Mouse (Mus musculus) ES-Bruce4 (cell line): Measurements from ENCODE around the gene Pink1. TPM values are rescaled to one million over a fixed set of nuclear protein-coding genes. Genes with fewer than 3 reads are reported as not detected.

Experiments
- H3K27ac ChIP-seq: 2 replicates; pipeline ENCODE4 v1.5.1; 2012; ENCODE audit warnings: low read length, inconsistent platforms; ENCODE audit not compliant: insufficient read depth
- H3K27me3 ChIP-seq: 2 replicates; pipeline ENCODE4 v1.6.1; 2012; ENCODE audit warnings: mild to moderate bottlenecking, low read length, inconsistent platforms; ENCODE audit not compliant: control insufficient read depth, poor library complexity, insufficient read depth, severe bottlenecking
- H3K36me3 ChIP-seq: 2 replicates; pipeline ENCODE4 v1.6.1; 2012; ENCODE audit warnings: inconsistent platforms, mild to moderate bottlenecking, low read length, moderate library complexity; ENCODE audit not compliant: control insufficient read depth, poor library complexity, insufficient read depth, severe bottlenecking
- H3K4me1 ChIP-seq: one replicate; pipeline ENCODE4 v1.8.1; 2011; ENCODE audit warnings: low read length; ENCODE audit not compliant: control insufficient read depth, insufficient read depth
- H3K4me3 ChIP-seq: 2 replicates; pipeline ENCODE4 v1.5.1; 2011; ENCODE audit warnings: low read depth, mild to moderate bottlenecking, low read length
- H3K9ac ChIP-seq: 2 replicates; pipeline ENCODE4 v1.6.1; 2012; ENCODE audit warnings: low read depth, mild to moderate bottlenecking, inconsistent platforms; ENCODE audit not compliant: poor library complexity, severe bottlenecking
- H3K9me3 ChIP-seq: replicated peaks from 2 replicates; pipeline ENCODE4 v1.6.1; 2012; ENCODE audit warnings: mild to moderate bottlenecking, low read length, inconsistent platforms; ENCODE audit not compliant: control insufficient read depth, poor library complexity, insufficient read depth, severe bottlenecking
- CTCF ChIP-seq: IDR thresholded peaks from one replicate; pipeline ENCODE4 v1.8.1; 2011; ENCODE audit warnings: low read depth, low read length
- EP300 ChIP-seq: IDR thresholded peaks from 2 replicates; pipeline ENCODE4 v1.6.1; 2011; ENCODE audit warnings: low read depth, low read length; ENCODE audit not compliant: insufficient read depth
- POLR2A ChIP-seq: IDR thresholded peaks from one replicate; pipeline ENCODE4 v1.8.1; 2011; ENCODE audit warnings: low read length; ENCODE audit not compliant: insufficient read depth
- polyA plus RNA-seq: library from polyadenylated mRNA; stranded (reverse); fragments of >200 nt; gene quantifications from 2 replicates; pipeline ENCODE4 v1.2.4, GENCODE M21; 2011; ENCODE audit warnings: low read depth; ENCODE audit not compliant: missing spikeins, insufficient read depth, insufficient read length

The Pink1 gene
- polyA plus RNA-seq, 1 experiment = 23.4 TPM

DNA sequence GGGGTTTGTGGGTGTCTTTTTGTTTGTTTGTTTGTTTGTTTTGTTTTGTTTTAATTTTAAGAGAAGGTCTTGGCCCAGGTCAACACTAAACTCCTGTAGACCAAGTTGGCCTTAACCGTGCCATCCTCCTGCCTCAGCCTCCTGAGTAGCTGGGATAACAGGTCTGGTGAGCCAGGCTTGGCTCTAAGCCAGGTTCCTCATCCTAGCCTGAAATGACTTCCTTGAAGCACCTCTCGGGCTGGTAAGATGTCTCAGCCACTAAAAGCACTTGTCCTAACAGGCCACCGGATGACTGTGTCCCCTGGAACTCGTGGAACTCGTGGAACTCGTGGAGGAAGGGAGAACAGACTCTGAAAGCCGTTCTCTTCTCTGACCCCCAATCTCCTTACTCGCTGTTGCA is 30.0 kb upstream of the Pink1 start:
- Histone ChIP-seq H3K9ac (no peak overlapping the region), H3K27me3 (no peaks in the 10 kb centered on the region), H3K4me3 (no peak overlapping the region), H3K27ac (no peak overlapping the region), H3K4me1 (peaks cover 5% of the 10 kb centered on the region), H3K36me3 (no peaks in the 10 kb centered on the region), H3K9me3 (no peaks in the 10 kb centered on the region)
- TF ChIP-seq EP300 (no peak), CTCF (no peak), POLR2A (no peak)

GRCm38 (mm10) chr4:138355496-138355895 is 29.4 kb upstream of the Pink1 start:
- Histone ChIP-seq H3K36me3 (no peaks in the 10 kb centered on the region), H3K9ac (no peak overlapping the region), H3K9me3 (no peaks in the 10 kb centered on the region), H3K27ac (no peak overlapping the region), H3K4me1 (peaks cover 4% of the 10 kb centered on the region), H3K4me3 (no peak overlapping the region), H3K27me3 (no peaks in the 10 kb centered on the region)
- TF ChIP-seq CTCF = no peak

DNA sequence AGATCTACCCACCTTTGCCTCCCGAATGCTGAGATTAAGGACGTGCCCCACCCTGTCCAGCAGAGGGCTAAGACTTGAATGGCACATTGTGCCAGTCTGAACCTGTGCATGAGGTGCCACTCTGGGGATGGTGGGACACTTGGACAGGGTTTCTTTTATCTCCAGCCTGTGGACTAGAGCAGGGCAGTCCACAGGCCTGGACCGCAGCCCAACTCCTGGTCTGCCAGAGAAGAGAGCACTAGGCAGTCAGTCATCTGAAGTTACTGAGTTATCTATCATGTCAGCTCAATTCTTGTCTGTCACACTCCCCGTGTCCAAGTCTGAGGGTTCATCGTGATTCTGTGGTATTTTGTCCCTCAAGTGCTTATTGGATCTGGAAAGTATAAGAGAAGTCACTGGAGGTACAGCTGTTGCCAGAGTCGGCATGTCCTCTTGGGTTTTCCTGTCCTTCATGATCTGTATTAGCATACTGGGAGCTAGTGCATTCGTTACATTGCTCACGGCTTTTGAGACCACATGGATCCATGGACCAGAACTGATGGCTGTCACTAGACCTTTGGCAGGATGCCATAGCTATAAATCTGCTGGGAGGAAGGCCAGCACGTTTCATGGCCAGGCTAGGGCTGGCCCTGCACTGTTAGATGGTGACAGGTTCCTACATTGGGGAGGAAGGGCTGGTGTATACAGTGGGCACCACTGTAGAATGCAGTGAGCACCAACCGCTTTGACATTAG is 27.5 kb upstream of the Pink1 start:
- no peak overlapping the region for H3K9ac ChIP-seq

GRCm38 (mm10) chr4:138352692-138353091 is 26.6 kb upstream of the Pink1 start:
- Histone ChIP-seq H3K27me3 (no peaks in the 10 kb centered on the region), H3K9ac (no peak overlapping the region), H3K9me3 (no peaks in the 10 kb centered on the region), H3K4me1 (no peaks in the 10 kb centered on the region), H3K36me3 (no peaks in the 10 kb centered on the region), H3K27ac (no peak overlapping the region), H3K4me3 (no peak overlapping the region)
- TF ChIP-seq POLR2A (no peak), CTCF (no peak), EP300 (no peak)

More for the DNA sequence above, 27.5 kb upstream of the Pink1 start:
- Histone ChIP-seq H3K9me3 (no peaks in the 10 kb centered on the region), H3K27me3 (no peaks in the 10 kb centered on the region), H3K4me1 (no peaks in the 10 kb centered on the region), H3K36me3 (no peaks in the 10 kb centered on the region), H3K27ac (no peak overlapping the region), H3K4me3 (no peak overlapping the region)
- TF ChIP-seq EP300 (no peak), CTCF (no peak), POLR2A (no peak)

DNA sequence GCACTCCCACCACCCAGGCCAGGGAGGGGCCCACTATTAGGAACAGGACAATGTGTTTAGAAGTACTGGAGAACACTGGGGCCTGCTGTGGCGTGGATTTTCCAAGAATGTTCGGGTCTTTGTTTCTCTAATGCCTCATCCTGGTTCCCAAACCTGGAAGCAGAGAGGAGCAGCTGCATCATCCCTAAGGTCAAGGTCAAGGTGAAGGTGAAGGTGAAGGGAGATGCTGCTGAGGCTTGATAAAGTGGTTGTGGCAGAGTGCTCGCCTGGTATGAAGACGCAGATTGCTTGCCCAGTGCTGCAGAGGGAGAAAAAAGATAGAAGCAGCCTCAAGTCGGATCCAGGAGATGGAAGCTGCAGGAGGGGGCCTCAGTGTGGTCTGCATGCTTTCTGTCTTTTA is 25.7 kb upstream of the Pink1 start:
- no peak overlapping the region for H3K4me3 ChIP-seq
- no peaks in the 10 kb centered on the region for H3K4me1 ChIP-seq
- H3K27ac ChIP-seq = no peak overlapping the region
- H3K9me3 ChIP-seq = no peaks in the 10 kb centered on the region
- no peaks in the 10 kb centered on the region for H3K36me3 ChIP-seq
- no peak overlapping the region for H3K9ac ChIP-seq
- TF ChIP-seq EP300 (no peak), CTCF (no peak), POLR2A (no peak)
- no peaks in the 10 kb centered on the region for H3K27me3 ChIP-seq

GRCm38 (mm10) chr4:138348716-138349115 is 22.6 kb upstream of the Pink1 start:
- Histone ChIP-seq H3K27ac (no peak overlapping the region), H3K27me3 (no peaks in the 10 kb centered on the region), H3K9me3 (no peaks in the 10 kb centered on the region), H3K4me1 (no peaks in the 10 kb centered on the region), H3K4me3 (no peak overlapping the region), H3K36me3 (no peaks in the 10 kb centered on the region), H3K9ac (no peak overlapping the region)
- TF ChIP-seq CTCF (no peak), POLR2A (no peak), EP300 (no peak)
